Mouse (Mus musculus) urinary bladder, adult 18-20 months (tissue): ENCODE data around the gene Bcl6.
A peak's percentile ranks its signal among the peaks of the same experiment; 100 is the strongest.

Source experiments
- DNase-seq, 2 experiments: peaks; one replicate each; pipeline ENCODE4 v3.0.0; 2022; ENCODE audit warnings: low spot score in 2 of 2, mixed read lengths in 2 of 2

Bcl6 gene

GRCm38 (mm10) chr16:23988466-23989208 is at the start of gene Bcl6, which contains the start of gene Gm37419:
Gene Bcl6 (minus strand): TSS chr16:23988852.
Gene Gm37419 (plus strand): TSS chr16:23988482.
- peak; percentile 76 to 79 for DNase-seq

DNA sequence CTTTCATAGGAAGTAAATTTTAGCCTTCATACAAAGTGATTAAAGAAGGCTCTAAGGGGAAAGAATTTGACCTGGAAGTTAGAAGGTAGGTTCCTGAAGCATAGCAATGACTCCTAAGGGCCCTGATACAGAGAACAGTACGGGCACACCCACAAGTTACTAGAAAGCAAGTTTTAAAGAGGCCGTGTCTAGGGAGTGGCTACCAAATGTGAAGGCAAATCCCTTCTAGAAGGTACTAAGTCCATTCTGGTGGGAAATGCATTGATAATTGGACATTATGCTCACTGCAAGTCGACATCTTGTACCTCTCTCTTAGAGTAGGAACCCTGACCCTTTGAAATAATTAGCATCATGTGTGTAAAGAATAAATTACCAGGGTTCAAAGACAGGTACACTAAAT is 47.7 kb upstream of the Bcl6 start:
- DNase-seq = no peak

- no peak for DNase-seq
Measured at GRCm38 (mm10) chr16:24035767-24036166, 47.1 kb upstream of the Bcl6 start.

- DNase-seq = no peak
Measured at GRCm38 (mm10) chr16:24034450-24034849, 45.8 kb upstream of the Bcl6 start.

GRCm38 (mm10) chr16:24033259-24033658 is 44.6 kb upstream of the Bcl6 start:
- DNase-seq = no peak

DNA sequence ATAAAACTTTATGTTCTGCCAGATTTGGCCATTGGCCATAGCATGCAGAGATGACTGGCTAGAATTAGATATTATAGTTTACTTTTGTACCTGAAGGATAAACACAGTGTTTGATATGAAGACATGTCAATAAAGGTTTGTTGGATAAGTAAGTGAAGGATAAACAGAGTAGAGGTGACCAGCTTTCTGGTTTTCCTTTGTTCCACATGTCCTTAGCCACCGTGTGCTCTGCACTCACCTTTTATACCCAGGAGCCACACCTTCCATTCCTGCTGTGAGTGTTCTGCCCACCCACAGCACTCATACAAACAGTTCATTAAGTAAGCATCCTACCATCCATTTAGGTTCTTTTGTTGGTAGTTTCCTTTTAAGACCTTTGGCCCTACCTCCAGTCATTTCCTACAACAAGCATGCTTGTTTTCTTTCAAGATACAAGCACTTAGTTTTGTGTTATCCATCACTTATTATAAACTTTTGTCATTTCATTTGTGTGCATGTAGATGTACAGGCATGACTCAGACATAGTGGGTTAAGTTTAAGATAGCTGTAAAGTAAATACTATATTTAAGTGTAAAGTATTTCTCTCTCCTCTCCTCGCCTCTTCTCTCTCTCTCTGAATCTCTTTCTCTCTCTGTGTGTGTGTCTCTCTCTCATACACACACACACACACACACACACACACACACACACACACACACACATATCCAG is 41.5 kb upstream of the Bcl6 start:
- no peak for DNase-seq

- DNase-seq = no peak
Measured at GRCm38 (mm10) chr16:24025442-24025841, 36.8 kb upstream of the Bcl6 start.

DNA sequence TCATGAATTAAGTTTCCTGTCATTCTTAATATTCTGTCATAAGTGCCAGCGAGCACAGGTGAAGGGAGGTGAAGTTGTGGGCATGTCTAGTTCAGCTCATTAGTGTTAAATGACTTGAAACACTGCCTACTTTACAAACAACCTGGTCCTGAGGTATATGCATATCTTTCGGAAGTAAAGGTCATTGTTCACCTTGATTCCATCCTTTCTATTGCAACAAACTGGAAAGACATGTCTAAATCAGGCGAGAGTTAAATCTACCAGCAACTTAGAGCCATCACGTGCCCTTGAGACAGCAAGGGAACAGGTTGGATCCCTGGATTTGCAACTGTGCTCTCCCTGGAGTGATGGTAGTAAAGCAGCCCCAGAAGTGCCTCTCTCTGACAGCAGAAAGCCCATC is 34.0 kb upstream of the Bcl6 start:
- DNase-seq = no peak

- no peak for DNase-seq
Measured at GRCm38 (mm10) chr16:24021722-24022121, 33.1 kb upstream of the Bcl6 start.

DNA sequence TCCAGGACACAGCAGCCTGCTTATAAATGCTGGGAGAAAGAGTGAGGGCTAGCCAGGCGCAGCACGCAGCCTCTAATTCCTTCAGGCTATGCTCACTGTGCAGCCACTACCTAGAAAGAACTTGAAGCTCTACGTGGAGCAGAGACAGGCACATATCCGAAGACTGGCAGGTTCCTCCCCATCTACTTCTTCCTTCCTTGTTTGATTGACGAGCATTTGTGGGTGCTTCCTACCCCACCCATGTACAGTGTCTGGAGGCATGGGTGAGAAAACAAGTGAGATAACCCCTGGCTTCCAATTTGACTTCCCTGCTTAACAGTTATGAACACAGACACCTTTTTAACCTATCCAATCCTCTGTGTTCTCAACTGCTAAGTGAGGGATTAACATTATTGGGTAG is 28.1 kb upstream of the Bcl6 start:
- DNase-seq = no peak

- no peak for DNase-seq
Measured at GRCm38 (mm10) chr16:24016273-24016672, 27.6 kb upstream of the Bcl6 start.

DNA sequence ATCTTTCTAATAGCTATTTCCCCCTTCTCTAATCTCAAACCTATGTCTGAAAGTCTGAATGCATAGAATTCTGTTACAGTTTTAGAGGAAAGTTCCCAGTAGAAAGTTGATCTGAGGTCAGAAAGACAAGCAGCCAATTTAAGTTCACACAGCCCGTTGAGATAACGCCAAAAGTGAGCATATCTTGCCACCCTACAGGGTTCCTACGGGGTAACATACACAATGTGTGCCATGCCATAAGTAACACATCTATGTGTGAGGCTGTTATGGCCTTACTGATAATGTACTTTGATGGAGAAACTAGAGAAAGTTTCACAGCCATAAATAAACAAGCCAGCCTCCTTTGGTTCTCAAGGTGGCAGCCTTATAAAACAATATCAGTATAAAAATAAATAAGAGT is 25.7 kb upstream of the Bcl6 start:
- no peak for DNase-seq

GRCm38 (mm10) chr16:24012066-24012465 is 23.4 kb upstream of the Bcl6 start:
- no peak for DNase-seq

GRCm38 (mm10) chr16:24011306-24011705 is 22.7 kb upstream of the Bcl6 start:
- DNase-seq = no peak

DNA sequence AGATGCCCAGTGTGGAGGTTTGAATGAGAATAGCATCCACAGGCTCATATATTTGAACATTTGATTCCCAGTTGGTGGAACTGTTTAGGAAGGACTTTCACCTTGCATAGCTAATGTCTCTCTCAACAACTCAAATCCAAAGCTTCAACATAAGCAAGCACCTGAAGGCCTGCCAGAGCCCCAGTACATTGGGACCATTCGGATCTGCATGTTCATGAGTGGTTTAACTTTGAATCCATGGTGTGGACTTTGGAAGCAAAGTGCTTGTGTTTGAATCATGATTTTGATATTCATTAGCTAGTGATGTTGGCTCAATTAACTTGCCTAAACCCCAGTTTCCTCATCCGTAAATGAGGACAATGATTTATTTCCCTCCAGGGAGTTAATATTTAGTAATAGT is 21.2 kb upstream of the Bcl6 start:
- DNase-seq = no peak

DNA sequence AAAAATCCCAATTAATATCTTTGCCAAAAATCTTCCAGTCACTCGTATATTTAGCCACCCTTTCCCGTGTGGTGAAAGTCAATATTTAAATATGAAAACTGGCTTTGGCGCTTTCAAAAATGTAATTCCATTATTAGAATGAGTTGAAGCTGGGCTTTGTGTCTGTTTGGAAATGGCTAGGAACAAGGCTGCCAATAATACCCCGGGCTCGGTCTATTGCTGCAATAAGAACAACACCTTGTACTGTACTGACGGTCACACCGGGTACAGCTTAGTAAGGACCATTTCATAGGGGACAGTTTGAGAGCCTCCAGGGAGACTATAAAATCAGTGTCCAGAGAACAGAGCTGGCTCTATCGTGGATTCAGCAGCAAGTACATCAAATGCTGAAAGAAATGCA is 17.3 kb upstream of the Bcl6 start:
- no peak for DNase-seq

GRCm38 (mm10) chr16:23997912-23998311 is 9.3 kb upstream of the Bcl6 start:
- DNase-seq = no peak

DNA sequence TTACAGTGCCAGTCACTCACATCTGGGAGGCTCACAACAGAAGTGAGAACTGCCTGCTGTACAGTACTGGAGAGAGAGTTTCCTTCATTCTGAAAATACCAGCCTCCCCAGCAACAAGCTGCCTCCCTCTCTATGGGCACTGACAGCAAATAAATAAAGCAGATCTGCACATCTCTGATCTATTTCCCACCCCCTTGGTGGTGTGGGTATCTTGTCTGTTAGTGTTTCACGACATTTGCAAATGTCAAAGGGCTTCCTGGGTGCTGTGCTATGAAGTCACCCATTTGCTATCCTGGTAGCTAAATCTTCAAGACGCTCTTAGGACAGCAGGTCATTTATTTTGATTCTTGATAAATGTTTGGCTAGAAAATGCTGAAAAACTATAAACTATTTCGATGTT is 8.6 kb upstream of the Bcl6 start:
- DNase-seq = no peak

GRCm38 (mm10) chr16:23996342-23996741 is 7.7 kb upstream of the Bcl6 start:
- DNase-seq = no peak

DNA sequence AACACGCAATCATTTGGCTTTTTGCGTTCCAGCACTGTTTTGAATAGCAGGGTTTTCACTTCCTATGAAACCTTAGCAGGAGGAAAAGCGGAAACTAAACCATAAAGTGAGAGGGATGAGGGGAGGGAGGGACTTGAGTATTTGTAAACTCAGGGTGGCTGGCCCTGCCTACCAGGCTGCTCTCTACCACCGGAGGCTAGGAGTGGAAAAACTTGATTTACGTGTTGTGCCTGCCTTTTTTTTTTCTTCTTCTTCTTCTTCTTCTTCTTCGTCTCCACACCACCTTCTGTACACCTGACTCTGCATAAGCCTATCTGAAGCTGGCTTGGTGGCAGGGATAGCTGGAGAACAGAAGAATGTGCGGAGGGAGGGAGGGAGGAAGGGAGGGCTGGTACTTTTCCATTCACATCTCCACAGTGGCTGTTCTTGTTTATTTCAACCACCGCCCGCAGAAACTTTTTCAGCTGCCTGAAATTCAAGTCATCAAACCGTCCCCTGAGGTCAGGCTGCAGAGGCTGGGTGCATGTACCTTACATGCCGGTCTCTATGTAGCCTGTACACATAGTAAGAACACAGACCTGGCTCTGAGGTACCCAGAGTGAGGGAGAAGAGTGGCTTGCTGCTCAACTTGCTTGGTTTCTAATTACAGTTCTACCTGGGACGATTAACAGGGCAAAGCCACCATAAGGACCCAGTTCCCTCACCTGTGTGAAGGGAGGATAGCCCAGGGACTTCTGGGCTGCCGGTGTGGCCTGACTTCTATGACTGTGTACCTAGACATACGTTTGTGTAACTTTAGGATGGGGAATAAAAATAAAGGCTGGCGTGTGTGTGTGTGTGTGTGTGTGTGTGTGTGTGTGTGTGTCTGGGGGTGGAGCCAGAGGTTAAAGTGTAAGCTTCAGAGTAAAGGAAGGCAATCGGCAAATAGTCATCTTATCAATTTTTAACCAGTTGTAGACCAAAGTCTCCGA is 5.0 kb upstream of the Bcl6 start:
- DNase-seq = peak in 1 of 2 experiments; percentile 43

- no peak for DNase-seq
Measured at GRCm38 (mm10) chr16:23991846-23992580, 3.4 kb upstream of the Bcl6 start.
